Mouse (Mus musculus) kidney, embryonic 14.5 days (tissue): ENCODE results near the gene Noc2l. TPM values are rescaled to one million over a fixed set of nuclear protein-coding genes. Genes with fewer than 3 reads are reported as not detected.
A peak's percentile ranks its signal among the peaks of the same experiment; 100 is the strongest.

Source experiments
- ATAC-seq: fragments of 200-750 bp; cut with Nextera tagmentation; 2 replicates; pipeline ENCODE4 v1.8.0; 2017; ENCODE audit warnings: moderate number of reproducible peaks, mild to moderate bottlenecking, moderate TSS enrichment, moderate library complexity; ENCODE audit not compliant: low FRiP score, low TSS enrichment
- H3K27ac ChIP-seq: fragments of 300-500 bp; sonication (generic); 2 replicates; pipeline ENCODE4 v1.5.1; 2014; ENCODE audit warnings: low read depth, mild to moderate bottlenecking, low read length, moderate library complexity, mixed read lengths
- H3K27me3 ChIP-seq: fragments of 300-500 bp; sonication (generic); 2 replicates; pipeline ENCODE4 v1.6.1; 2014; ENCODE audit warnings: mild to moderate bottlenecking, low read length; ENCODE audit not compliant: control insufficient read depth, insufficient read depth
- H3K36me3 ChIP-seq: fragments of 300-500 bp; sonication (generic); 2 replicates; pipeline ENCODE4 v1.6.1; 2014; ENCODE audit warnings: low read length, mixed read lengths; ENCODE audit not compliant: control insufficient read depth, insufficient read depth
- H3K4me1 ChIP-seq: fragments of 300-500 bp; sonication (generic); 2 replicates; pipeline ENCODE4 v1.6.1; 2014; ENCODE audit warnings: low read length, mixed read lengths; ENCODE audit not compliant: control insufficient read depth, insufficient read depth
- H3K4me2 ChIP-seq: fragments of 300-500 bp; sonication (generic); replicated peaks from 2 replicates; pipeline ENCODE4 v1.6.1; 2014; ENCODE audit warnings: low read depth, mild to moderate bottlenecking, low read length
- H3K4me3 ChIP-seq: fragments of 300-500 bp; sonication (generic); 2 replicates; pipeline ENCODE4 v1.5.1; 2014; ENCODE audit warnings: mild to moderate bottlenecking, low read length
- H3K9ac ChIP-seq: fragments of 300-500 bp; sonication (generic); 2 replicates; pipeline ENCODE4 v1.6.1; 2014; ENCODE audit warnings: low read depth, mild to moderate bottlenecking, low read length, moderate library complexity
- H3K9me3 ChIP-seq: fragments of 300-500 bp; sonication (generic); 2 replicates; pipeline ENCODE4 v1.6.1; 2016; ENCODE audit warnings: low read length; ENCODE audit not compliant: control insufficient read depth
- whole genome bisulfite sequencing: fragments of 180-500 bp; shearing (Covaris S2); extraction: QIAGEN DNeasy Blood & Tissue Kit; methylation state at CpG from one replicate; pipeline ENCODE4 v1.1.7; 2014; 5-methylcytosine and 5-hydroxymethylcytosine counted together
- polyA plus RNA-seq: library from polyadenylated mRNA; unstranded; fragments of >200 nt; fragmentation: Nextera tagmentation; extraction: Ambion mirVana; gene quantifications from 2 replicates; pipeline ENCODE4 v1.2.1, GENCODE M21; 2014

The Noc2l gene
- polyA plus RNA-seq, 1 experiment from 2014 or later, result 109 TPM

DNA sequence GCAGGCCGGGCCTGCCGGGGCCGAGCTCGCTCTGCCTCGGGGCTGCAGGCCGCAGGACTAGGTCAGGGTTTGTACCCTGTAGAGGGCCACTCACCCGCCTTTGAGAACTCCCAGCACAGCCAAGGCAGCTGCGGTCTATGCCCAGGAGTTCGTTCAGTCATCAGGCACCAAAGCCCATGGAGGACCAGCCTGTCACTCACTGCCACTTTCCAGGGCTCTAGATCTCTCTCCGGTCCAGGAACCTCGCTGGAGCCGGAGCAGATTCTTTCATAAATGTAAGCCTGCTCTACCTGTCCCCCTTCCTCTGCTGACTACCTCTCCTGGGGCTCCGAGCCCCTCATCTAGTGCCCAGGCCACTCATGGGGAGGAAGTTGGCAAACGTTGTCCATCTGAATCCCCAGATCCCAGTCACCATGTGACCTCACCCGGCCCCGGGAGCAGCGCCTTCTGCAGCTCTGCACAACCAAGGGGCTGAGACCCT is 1.7 kb upstream of the Noc2l start:
- Histone ChIP-seq H3K9ac (peak overlapping the region; percentile 59), H3K9me3 (no peaks in the 10 kb centered on the region), H3K36me3 (peaks cover 59% of the 10 kb centered on the region), H3K27me3 (no peaks in the 10 kb centered on the region), H3K4me1 (peaks cover 9% of the 10 kb centered on the region), H3K4me3 (peak overlapping the region; percentile 83), H3K27ac (peak overlapping the region; percentile 2; the same call in 1 of the 2 replicates), H3K4me2 (peak overlapping the region; percentile 82)
- no peak for ATAC-seq
- 3% methylated on average over 17 of the region's 17 CpGs for WGBS

DNA sequence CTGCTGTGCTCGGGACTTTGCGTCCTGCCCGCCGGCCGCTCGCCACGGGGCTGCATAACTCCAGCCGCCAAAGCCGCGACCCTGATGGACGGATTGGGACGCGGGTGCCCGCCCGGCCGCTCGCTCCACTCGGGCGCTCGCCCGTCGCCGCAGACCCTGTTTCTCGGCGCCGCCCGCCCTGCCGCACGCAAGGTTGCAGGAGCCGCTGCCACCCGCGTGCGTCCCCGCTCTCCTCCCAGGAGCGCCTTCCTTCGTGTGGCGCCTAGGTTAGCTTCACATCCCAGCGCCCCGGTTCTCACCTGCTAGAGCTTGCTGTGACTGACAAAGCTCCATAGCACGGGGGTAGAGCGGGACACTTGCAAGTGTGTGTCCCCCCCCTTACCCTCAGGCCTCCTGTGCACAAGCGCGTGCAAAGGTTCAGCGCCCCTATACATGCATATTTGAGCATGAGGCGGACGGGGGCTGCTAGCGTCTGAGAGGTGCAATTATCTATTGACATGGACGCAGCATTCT is 1.1 kb upstream of the Noc2l start, which contains the start of gene Plekhn1:
Gene Plekhn1, minus strand, starts transcription at position 157 of the 513 bp plus-strand sequence.
- peaks cover 9% of the 10 kb centered on the region for H3K4me1 ChIP-seq
- no peaks in the 10 kb centered on the region for H3K27me3 ChIP-seq
- WGBS, result 0% methylated on average over 30 of the region's 48 CpGs
- peak; percentile 47 for ATAC-seq
- peaks cover 60% of the 10 kb centered on the region for H3K36me3 ChIP-seq
- peak within 1 kb of the TSS; percentile 97; the same call in 1 of the 2 replicates for H3K27ac ChIP-seq
- H3K9ac ChIP-seq, result peak within 1 kb of the TSS; percentile 79
- H3K9me3 ChIP-seq, result no peaks in the 10 kb centered on the region
- peak within 1 kb of the TSS; percentile 83 for H3K4me3 ChIP-seq
- H3K4me2 ChIP-seq, result peak within 1 kb of the TSS; percentile 82

DNA sequence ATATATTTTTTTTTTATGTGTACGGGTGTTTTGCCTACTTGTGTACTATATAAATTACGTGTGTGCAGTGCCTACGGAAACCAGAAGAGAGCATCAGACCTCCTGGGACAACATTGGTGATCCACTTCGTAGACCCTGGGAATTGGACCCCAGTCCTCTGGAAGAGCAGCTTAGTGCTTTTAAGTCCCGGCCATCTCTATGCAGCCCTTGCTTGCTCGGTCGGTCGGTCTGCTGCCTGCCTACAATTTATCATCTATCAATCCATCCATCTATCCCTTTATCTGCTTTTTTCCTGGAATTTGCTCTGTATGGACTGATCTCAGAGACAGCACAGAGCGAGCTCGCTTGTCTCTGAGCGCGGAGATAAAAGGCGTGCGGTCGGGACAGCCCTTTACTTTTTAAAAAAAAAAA is 445 bp upstream of the Noc2l start:
- Histone ChIP-seq H3K4me1 (peaks cover 9% of the 10 kb centered on the region), H3K36me3 (peaks cover 61% of the 10 kb centered on the region), H3K27ac (no peak overlapping the region), H3K4me3 (peak overlapping the region; percentile 83), H3K27me3 (no peaks in the 10 kb centered on the region), H3K9ac (peak overlapping the region; percentile 79; the same call in 1 of the 2 replicates), H3K4me2 (peak overlapping the region; percentile 48), H3K9me3 (no peaks in the 10 kb centered on the region)
- WGBS, result 1% methylated on average over 15 of the region's 15 CpGs
- ATAC-seq, result peak; percentile 18

DNA sequence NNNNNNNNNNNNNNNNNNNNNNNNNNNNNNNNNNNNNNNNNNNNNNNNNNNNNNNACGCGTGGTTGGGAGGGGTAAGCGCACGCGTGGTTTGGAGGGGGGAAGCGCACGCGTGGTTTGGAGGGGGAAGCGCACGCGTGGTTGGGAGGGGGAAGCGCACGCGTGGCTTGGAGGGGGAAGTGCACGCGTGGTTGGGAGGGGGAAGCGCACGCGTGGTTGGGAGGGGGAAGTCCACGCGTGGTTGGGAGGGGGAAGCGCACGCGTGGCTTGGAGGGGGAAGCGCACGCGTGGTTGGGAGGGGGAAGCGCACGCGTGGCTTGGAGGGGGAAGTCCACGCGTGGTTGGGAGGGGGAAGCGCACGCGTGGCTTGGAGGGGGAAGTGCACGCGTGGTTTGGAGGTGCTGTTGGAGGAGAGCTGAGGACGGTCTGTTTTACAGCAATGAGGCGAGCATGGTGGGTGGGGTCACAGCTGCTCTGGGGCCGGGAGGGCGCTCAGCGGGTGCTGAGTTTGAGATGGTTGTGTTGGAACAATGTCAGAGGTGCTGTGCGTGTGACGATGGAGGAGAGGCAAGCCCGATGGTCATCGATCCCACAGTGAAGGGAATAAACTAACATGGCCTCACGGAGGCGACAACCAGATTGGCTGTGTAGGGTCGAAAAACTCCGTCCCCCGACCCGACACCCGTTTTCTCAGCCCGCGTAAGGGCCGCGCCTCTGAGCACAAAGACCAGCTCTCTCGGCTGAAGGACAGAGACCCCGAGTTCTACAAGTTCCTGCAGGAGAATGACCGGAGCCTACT is 1.0 kb downstream of the Noc2l start:
- ATAC-seq, result no peak
- Histone ChIP-seq H3K9ac (peak overlapping the region; percentile 79), H3K4me2 (peak overlapping the region; percentile 60), H3K4me3 (peak overlapping the region; percentile 83), H3K27ac (peak overlapping the region; percentile 97; the same call in 1 of the 2 replicates), H3K9me3 (no peaks in the 10 kb centered on the region), H3K36me3 (peaks cover 61% of the 10 kb centered on the region), H3K4me1 (peaks cover 9% of the 10 kb centered on the region), H3K27me3 (no peaks in the 10 kb centered on the region)
- WGBS, result 27% methylated on average over 55 of the region's 60 CpGs

DNA sequence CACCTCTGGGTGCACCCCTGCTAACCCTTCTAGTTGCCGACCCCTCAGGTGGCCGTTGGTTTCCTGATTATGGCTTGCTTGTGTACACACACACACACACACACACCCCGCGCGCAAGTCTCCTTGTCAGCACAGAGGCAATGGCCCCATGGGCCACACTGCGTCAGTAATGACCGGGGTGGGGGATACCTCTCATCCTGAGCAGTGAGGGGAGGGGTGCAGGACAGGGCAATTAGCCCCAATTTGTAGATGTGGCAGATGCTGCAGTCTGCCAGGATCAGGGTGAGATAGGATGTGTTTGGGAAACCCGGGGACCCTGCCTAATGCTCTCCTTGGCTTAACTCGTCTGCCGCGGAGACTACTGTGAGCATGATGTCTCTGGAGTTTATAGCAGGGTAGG is 13.8 kb downstream of the Noc2l start:
- 59% methylated on average over 11 of the region's 11 CpGs for WGBS

DNA sequence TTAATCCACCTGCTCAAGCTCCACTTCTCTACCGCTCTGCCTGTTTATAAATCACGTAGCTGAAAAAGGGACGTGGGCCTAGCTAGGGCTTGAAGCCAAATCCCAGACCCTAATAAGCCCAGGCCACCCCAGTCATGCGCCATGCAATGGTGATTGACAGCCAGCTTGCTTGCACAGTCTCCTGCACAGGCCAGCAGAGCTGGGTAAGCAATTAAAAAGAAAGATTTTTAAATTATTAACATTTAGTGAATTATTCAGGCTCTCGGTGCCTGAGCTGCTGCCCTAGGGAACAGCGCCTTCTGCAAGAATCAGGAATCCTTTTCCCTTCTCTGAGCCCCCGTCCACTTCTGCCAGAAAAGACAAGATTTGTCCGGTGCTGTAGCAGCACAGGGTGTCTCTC is 15.3 kb downstream of the Noc2l start:
- Histone ChIP-seq H3K9ac (no peak overlapping the region), H3K4me1 (peaks cover 13% of the 10 kb centered on the region; the same call in 1 of the 2 replicates), H3K4me2 (no peak overlapping the region), H3K27me3 (peaks cover 27% of the 10 kb centered on the region), H3K36me3 (peaks cover 32% of the 10 kb centered on the region), H3K27ac (no peak overlapping the region), H3K9me3 (no peaks in the 10 kb centered on the region), H3K4me3 (no peak overlapping the region)
- no peak for ATAC-seq
- 63% methylated on average over 8 of the region's 8 CpGs for WGBS

More for the DNA sequence above, 13.8 kb downstream of the Noc2l start:
- ATAC-seq, result no peak
- Histone ChIP-seq H3K4me1 (peaks cover 3% of the 10 kb centered on the region; the same call in 1 of the 2 replicates), H3K4me3 (no peak overlapping the region), H3K27me3 (peaks cover 15% of the 10 kb centered on the region), H3K4me2 (no peak overlapping the region), H3K27ac (no peak overlapping the region), H3K9me3 (no peaks in the 10 kb centered on the region), H3K9ac (no peak overlapping the region), H3K36me3 (peaks cover 48% of the 10 kb centered on the region)

DNA sequence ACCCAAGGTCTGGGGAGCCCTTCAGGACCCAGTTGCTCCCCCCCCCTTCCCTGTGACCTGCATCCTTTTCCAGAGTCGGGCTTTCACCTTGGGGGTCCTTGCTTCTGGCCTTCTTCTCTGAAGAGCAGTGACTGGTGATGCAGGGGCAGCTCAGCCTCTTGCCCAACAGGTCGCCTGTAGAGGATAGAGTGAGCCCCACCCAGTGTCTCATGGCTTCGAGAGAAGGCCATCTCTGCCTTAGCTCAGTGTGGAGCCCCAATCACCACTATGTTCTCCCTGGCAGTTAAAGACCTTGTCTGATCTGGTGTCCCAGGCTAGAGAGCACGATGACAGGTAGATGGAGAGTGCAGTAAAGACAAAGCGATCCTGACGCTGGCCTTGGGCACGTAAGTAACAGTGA is 16.3 kb downstream of the Noc2l start:
- no peak for ATAC-seq
- Histone ChIP-seq H3K9ac (no peak overlapping the region), H3K4me3 (no peak overlapping the region), H3K27me3 (peaks cover 27% of the 10 kb centered on the region), H3K9me3 (no peaks in the 10 kb centered on the region), H3K36me3 (peaks cover 22% of the 10 kb centered on the region), H3K4me2 (no peak overlapping the region), H3K4me1 (peaks cover 13% of the 10 kb centered on the region; the same call in 1 of the 2 replicates), H3K27ac (no peak overlapping the region)
- 32% methylated on average over 7 of the region's 7 CpGs for WGBS

DNA sequence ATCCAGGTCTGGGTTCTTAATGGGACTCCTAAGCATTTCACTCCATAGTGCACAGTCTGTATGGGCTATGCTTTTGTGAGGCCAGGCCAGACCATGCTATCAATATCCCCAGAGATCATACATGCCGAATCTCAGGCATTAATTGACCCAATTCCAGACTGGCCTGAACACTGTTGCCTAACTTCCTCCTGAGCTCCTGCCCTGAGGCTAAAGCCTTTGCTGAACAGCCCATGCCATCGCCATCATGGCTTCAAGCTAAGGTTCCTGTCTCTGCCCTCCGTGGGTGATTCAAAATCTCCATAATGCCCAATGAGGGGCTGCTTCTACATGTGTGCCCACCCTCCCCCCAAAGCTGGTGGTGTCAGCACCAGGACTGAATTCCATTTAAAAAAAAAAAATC is 16.8 kb downstream of the Noc2l start:
- 41% methylated on average over 3 of the region's 3 CpGs for WGBS
- H3K4me1 ChIP-seq, result peaks cover 13% of the 10 kb centered on the region; the same call in 1 of the 2 replicates
- H3K4me3 ChIP-seq, result no peak overlapping the region
- ATAC-seq, result no peak
- H3K27ac ChIP-seq, result no peak overlapping the region
- peaks cover 17% of the 10 kb centered on the region for H3K36me3 ChIP-seq
- H3K9ac ChIP-seq, result no peak overlapping the region
- no peaks in the 10 kb centered on the region for H3K9me3 ChIP-seq
- H3K27me3 ChIP-seq, result peaks cover 27% of the 10 kb centered on the region
- no peak overlapping the region for H3K4me2 ChIP-seq

DNA sequence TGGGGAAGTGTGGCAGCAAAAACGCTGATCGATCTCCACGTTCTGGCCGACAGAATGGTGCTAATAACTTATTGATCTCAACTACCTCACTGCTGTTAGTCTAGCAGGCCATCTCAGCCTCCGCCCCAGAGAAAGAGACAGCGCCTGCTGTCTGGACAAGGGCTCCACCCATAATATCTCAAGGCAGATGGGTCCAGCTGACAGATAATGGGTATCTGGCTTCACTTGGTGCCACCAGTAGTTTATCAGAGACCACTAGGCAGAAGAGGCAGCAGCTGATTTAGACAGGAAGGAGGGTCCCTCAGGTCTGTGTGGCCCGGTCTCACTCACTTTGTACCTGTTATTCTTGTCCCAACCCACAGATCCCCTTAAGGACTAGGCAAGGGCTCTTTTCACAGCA is 17.2 kb downstream of the Noc2l start:
- 37% methylated on average over 7 of the region's 7 CpGs for WGBS
- Histone ChIP-seq H3K4me3 (no peak overlapping the region), H3K27me3 (peaks cover 27% of the 10 kb centered on the region), H3K4me2 (no peak overlapping the region), H3K4me1 (peaks cover 13% of the 10 kb centered on the region; the same call in 1 of the 2 replicates), H3K9me3 (no peaks in the 10 kb centered on the region), H3K36me3 (peaks cover 13% of the 10 kb centered on the region), H3K27ac (no peak overlapping the region), H3K9ac (no peak overlapping the region)
- 0 out of 2 replicates have a peak, but pooled peaks have one; percentile 13 for ATAC-seq
